Mouse (Mus musculus) MEL (cell line): ENCODE data around the gene Creb5. TPM values are rescaled to one million over a fixed set of nuclear protein-coding genes. Genes with fewer than 3 reads are reported as not detected.

Source experiments
- DNase-seq: peaks from one replicate; pipeline ENCODE4 v3.0.0; 2011; ENCODE audit warnings: low read depth, low spot score
- H3K27ac ChIP-seq: 2 replicates; pipeline ENCODE4 v1.5.1; 2012; ENCODE audit warnings: low read depth, mild to moderate bottlenecking, control low read depth, low read length, moderate library complexity; ENCODE audit not compliant: control insufficient read depth
- H3K27me3 ChIP-seq, 2 experiments: fragments of 150-350 bp in 1 of 2; sonication (generic) in 1 of 2; 2 replicates each; pipeline ENCODE4 v1.6.1; 2012; ENCODE audit warnings: low read length in 2 of 2, mild to moderate bottlenecking in 2 of 2, improper control_type of control experiment in 1 of 2, moderate library complexity in 1 of 2; ENCODE audit not compliant: insufficient read depth in 2 of 2, control insufficient read depth in 1 of 2
- H3K36me3 ChIP-seq, 2 experiments: 2 replicates each; pipeline ENCODE4 v1.6.1; 2012 to 2014; ENCODE audit warnings: low read length in 2 of 2, improper control_type of control experiment in 1 of 2, inconsistent platforms in 1 of 2, mild to moderate bottlenecking in 1 of 2; ENCODE audit not compliant: insufficient read depth in 2 of 2, control insufficient read depth in 1 of 2
- H3K4me1 ChIP-seq, 2 experiments: fragments of 150-350 bp in 1 of 2; sonication (generic) in 1 of 2; 2 replicates each; pipeline ENCODE4 v1.6.1; 2012; ENCODE audit warnings: low read length in 2 of 2, improper control_type of control experiment in 1 of 2, mild to moderate bottlenecking in 1 of 2; ENCODE audit not compliant: insufficient read depth in 2 of 2, control insufficient read depth in 1 of 2
- H3K4me3 ChIP-seq, 2 experiments: fragments of 150-350 bp in 1 of 2; sonication (generic) in 1 of 2; 2 replicates each; pipeline ENCODE4 v1.5.1; 2012; ENCODE audit warnings: low read depth in 2 of 2, low read length in 2 of 2, mild to moderate bottlenecking in 2 of 2, moderate library complexity in 2 of 2, control low read depth in 1 of 2, improper control_type of control experiment in 1 of 2; ENCODE audit not compliant: control insufficient read depth in 1 of 2, insufficient read depth in 1 of 2
- H3K79me2 ChIP-seq: 2 replicates; pipeline ENCODE4 v1.6.1; 2012; ENCODE audit warnings: mild to moderate bottlenecking, low read length, moderate library complexity; ENCODE audit not compliant: control insufficient read depth, poor library complexity, insufficient read depth
- H3K9ac ChIP-seq: 2 replicates; pipeline ENCODE4 v1.6.1; 2012; ENCODE audit warnings: low read depth, mild to moderate bottlenecking, control low read depth, low read length, moderate library complexity; ENCODE audit not compliant: control insufficient read depth, poor library complexity, severe bottlenecking
- H3K9me3 ChIP-seq: fragments of 150-350 bp; sonication (generic); replicated peaks from 2 replicates; pipeline ENCODE4 v1.6.1; 2012; ENCODE audit warnings: mild to moderate bottlenecking, low read length, improper control_type of control experiment, moderate library complexity; ENCODE audit not compliant: insufficient read depth
- CTCF ChIP-seq, 3 experiments: IDR thresholded peaks in 2 of 3; conservative IDR thresholded peaks in 1 of 3; 2 replicates each; pipeline ENCODE4 v1.5.1; 2011 to 2012; ENCODE audit warnings: low read length in 3 of 3, low read depth in 2 of 3, mild to moderate bottlenecking in 2 of 3, improper control_type of control experiment in 1 of 3, inconsistent platforms in 1 of 3, mixed read lengths in 1 of 3, moderate library complexity in 1 of 3; ENCODE audit not compliant: control insufficient read depth in 1 of 3, insufficient read depth in 1 of 3, poor library complexity in 1 of 3, severe bottlenecking in 1 of 3
- E2F4 ChIP-seq: IDR thresholded peaks from 2 replicates; pipeline ENCODE4 v1.6.1; 2011; ENCODE audit warnings: low read depth, low read length, improper control_type of control experiment, borderline replicate concordance
- ELF1 ChIP-seq: IDR thresholded peaks from 2 replicates; pipeline ENCODE4 v1.6.1; 2014; ENCODE audit warnings: low read depth, mild to moderate bottlenecking, inconsistent platforms, low read length, improper control_type of control experiment, moderate library complexity
- EP300 ChIP-seq, 2 experiments: IDR thresholded peaks; 2 replicates each; pipeline ENCODE4 v1.6.1; 2011; ENCODE audit warnings: improper control_type of control experiment in 2 of 2, low read length in 2 of 2, low read depth in 1 of 2, mild to moderate bottlenecking in 1 of 2
- MAX ChIP-seq: IDR thresholded peaks from 2 replicates; pipeline ENCODE4 v1.6.1; 2011; ENCODE audit warnings: low read length, improper control_type of control experiment
- MEF2A ChIP-seq: IDR thresholded peaks from 2 replicates; pipeline ENCODE4 v1.6.1; 2014; ENCODE audit warnings: low read depth, mild to moderate bottlenecking, inconsistent platforms, low read length, improper control_type of control experiment; ENCODE audit not compliant: poor library complexity, insufficient replicate concordance, severe bottlenecking; ENCODE audit errors: extremely low read depth
- MYB ChIP-seq: IDR thresholded peaks from 2 replicates; pipeline ENCODE4 v1.6.1; 2011; ENCODE audit warnings: mild to moderate bottlenecking, low read depth, low read length, improper control_type of control experiment
- MYC ChIP-seq: IDR thresholded peaks from 2 replicates; pipeline ENCODE4 v1.6.1; 2011; ENCODE audit warnings: low read depth, mild to moderate bottlenecking, low read length, improper control_type of control experiment, moderate library complexity
- NELFE ChIP-seq: IDR thresholded peaks from 2 replicates; pipeline ENCODE4 v1.6.1; 2011; ENCODE audit warnings: low read depth, low read length, improper control_type of control experiment
- NRF1 ChIP-seq: IDR thresholded peaks from 2 replicates; pipeline ENCODE4 v1.6.1; 2014; ENCODE audit warnings: low read depth, mild to moderate bottlenecking, inconsistent platforms, low read length, improper control_type of control experiment, moderate library complexity; ENCODE audit not compliant: poor library complexity, insufficient read depth, severe bottlenecking
- POLR2AphosphoS5 ChIP-seq: IDR thresholded peaks from 2 replicates; pipeline ENCODE4 v1.6.1; 2012; ENCODE audit warnings: low read depth, borderline replicate concordance, mild to moderate bottlenecking, inconsistent platforms, low read length, moderate library complexity, mixed read lengths
- RAD21 ChIP-seq: IDR thresholded peaks from 2 replicates; pipeline ENCODE4 v1.6.1; 2011; ENCODE audit warnings: mild to moderate bottlenecking, low read depth, low read length, improper control_type of control experiment
- SIN3A ChIP-seq: IDR thresholded peaks from 2 replicates; pipeline ENCODE4 v1.6.1; 2012; ENCODE audit warnings: low read length, improper control_type of control experiment, inconsistent platforms
- TAL1 ChIP-seq: IDR thresholded peaks from 2 replicates; pipeline ENCODE4 v1.6.1; 2012; ENCODE audit warnings: mild to moderate bottlenecking, inconsistent platforms, low read length, moderate library complexity, mixed read lengths
- TCF12 ChIP-seq: IDR thresholded peaks from 2 replicates; pipeline ENCODE4 v1.6.1; 2014; ENCODE audit warnings: low read depth, mild to moderate bottlenecking, inconsistent platforms, low read length, improper control_type of control experiment, moderate library complexity
- UBTF ChIP-seq: IDR thresholded peaks from 2 replicates; pipeline ENCODE4 v1.6.1; 2012; ENCODE audit warnings: low read depth, mild to moderate bottlenecking, inconsistent platforms, low read length, improper control_type of control experiment, moderate library complexity, borderline replicate concordance; ENCODE audit not compliant: insufficient read depth
- USF2 ChIP-seq, 2 experiments: IDR thresholded peaks; 2 replicates each; pipeline ENCODE4 v1.6.1; 2011 to 2012; ENCODE audit warnings: improper control_type of control experiment in 2 of 2, low read length in 2 of 2, borderline replicate concordance in 1 of 2, inconsistent platforms in 1 of 2, low read depth in 1 of 2, mild to moderate bottlenecking in 1 of 2; ENCODE audit not compliant: insufficient read depth in 1 of 2
- ZC3H11A ChIP-seq: IDR thresholded peaks from 2 replicates; pipeline ENCODE4 v1.6.1; 2012; ENCODE audit warnings: low read depth, mild to moderate bottlenecking, inconsistent platforms, low read length, improper control_type of control experiment
- ZMIZ1 ChIP-seq: IDR thresholded peaks from 2 replicates; pipeline ENCODE4 v1.6.1; 2012; ENCODE audit warnings: low read depth, mild to moderate bottlenecking, inconsistent platforms, low read length, improper control_type of control experiment, moderate library complexity
- polyA plus RNA-seq, 2 experiments: library from polyadenylated mRNA; stranded (reverse) in 1 of 2; unstranded in 1 of 2; fragments of >175 nt in 1 of 2; fragments of >200 nt in 1 of 2; gene quantifications; 2 replicates each; pipeline versions ENCODE4 v1.2.1 to v1.2.4; 2012; ENCODE audit warnings: low replicate concordance in 2 of 2, low read depth in 1 of 2; ENCODE audit not compliant: insufficient read length in 2 of 2, insufficient read depth in 1 of 2, missing spikeins in 1 of 2
- total RNA-seq: library from RNA; depleted of rRNA; stranded (reverse); fragments of 300-350 nt; gene quantifications from 2 replicates; pipeline ENCODE4 v1.2.3, GENCODE M21; 2012

Creb5 gene
- total and polyA plus RNA-seq, 3 experiments, result not detected

DNA sequence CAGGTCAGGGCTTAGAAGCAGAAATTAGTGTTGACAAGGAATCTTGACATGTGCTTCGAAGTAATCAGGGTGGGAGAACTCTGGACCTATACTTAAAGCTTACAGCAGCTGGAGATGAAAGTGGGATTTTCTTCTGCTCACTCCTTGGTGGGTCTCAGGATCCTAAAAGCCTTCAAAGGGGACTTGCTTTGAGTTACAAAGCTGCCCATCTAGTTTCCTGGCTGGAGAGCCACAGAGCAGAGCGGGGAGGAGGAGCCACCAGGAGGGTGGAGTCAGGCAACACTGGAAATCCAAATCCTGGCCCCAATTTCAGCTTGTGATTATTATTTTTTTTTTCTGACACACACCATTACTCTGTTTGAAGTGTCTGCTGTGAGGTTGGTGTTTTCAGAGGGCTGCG is 290.7 kb downstream of the Creb5 start:
- no peaks in the 10 kb centered on the region for H3K9me3 ChIP-seq
- H3K4me3 ChIP-seq, result no peak overlapping the region
- TF ChIP-seq ELF1 (no peak), MYB (no peak), ZC3H11A (no peak), TAL1 (no peak), UBTF (no peak), TCF12 (no peak), EP300 (IDR thresholded peaks at IDR 0.05; ENCODE audit: low read depth in 1 of 2, low read length in 2 of 2) (no peak), MAX (no peak), USF2 (IDR thresholded peaks at IDR 0.05; ENCODE audit: borderline replicate concordance in 1 of 2, insufficient read depth in 1 of 2, low read depth in 1 of 2, low read length in 2 of 2) (no peak)
- no peak overlapping the region for H3K27ac ChIP-seq
- H3K9ac ChIP-seq, result no peak overlapping the region
- no peaks in the 10 kb centered on the region for H3K4me1 ChIP-seq
- H3K36me3 ChIP-seq, result no peaks in the 10 kb centered on the region
- no peaks in the 10 kb centered on the region for H3K27me3 ChIP-seq
- DNase-seq, result no peak
- H3K79me2 ChIP-seq, result no peaks in the 10 kb centered on the region

DNA sequence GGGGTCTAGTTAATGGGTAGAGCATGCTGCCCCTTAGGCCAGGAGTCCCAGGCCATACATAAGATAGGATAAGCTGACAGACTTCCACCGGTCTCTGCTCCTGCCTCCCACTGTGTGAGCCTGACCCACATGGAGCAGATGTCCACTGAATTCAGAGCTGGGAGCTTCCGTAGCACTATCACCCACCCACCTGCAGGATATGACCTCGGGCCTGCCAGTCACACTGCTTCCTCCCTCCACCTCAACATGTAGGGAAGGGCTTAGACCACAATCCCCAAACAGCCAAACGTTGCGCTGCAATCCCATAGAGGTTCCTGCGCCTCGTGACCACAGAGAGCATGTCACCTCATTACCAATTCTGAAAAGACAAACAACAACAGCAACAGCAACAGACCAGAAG is 293.3 kb downstream of the Creb5 start:
- Histone ChIP-seq H3K27me3 (no peaks in the 10 kb centered on the region), H3K36me3 (no peaks in the 10 kb centered on the region), H3K9me3 (no peaks in the 10 kb centered on the region), H3K4me3 (no peak overlapping the region), H3K79me2 (no peaks in the 10 kb centered on the region), H3K27ac (no peak overlapping the region), H3K4me1 (no peaks in the 10 kb centered on the region), H3K9ac (no peak overlapping the region)
- no peak for DNase-seq
- TF ChIP-seq ZMIZ1, result no peak
- TF ChIP-seq NELFE, result no peak
- TF ChIP-seq POLR2AphosphoS5, result no peak
- TF ChIP-seq E2F4, result no peak
- TF ChIP-seq MEF2A, result no peak
- no peak for TF ChIP-seq MYC
- no peak for TF ChIP-seq NRF1
- no peak for TF ChIP-seq RAD21
- no peak for TF ChIP-seq SIN3A
- TF ChIP-seq CTCF (IDR thresholded peaks at IDR 0.05 in 2 of 3, conservative IDR thresholded peaks at IDR 0.05 in 1 of 3; ENCODE audit: control insufficient read depth in 1 of 3, insufficient read depth in 1 of 3, low read depth in 2 of 3, low read length in 3 of 3, poor library complexity in 1 of 3, severe bottlenecking in 1 of 3), result no peak
